Mouse (Mus musculus): Measurements from ENCODE around the gene Btg3. TPM values are rescaled to one million over a fixed set of nuclear protein-coding genes. Genes with fewer than 3 reads are reported as not detected.

Btg3 gene
- polyA plus RNA-seq, 1 experiment from 2014 or later, result 51.2 TPM

DNA sequence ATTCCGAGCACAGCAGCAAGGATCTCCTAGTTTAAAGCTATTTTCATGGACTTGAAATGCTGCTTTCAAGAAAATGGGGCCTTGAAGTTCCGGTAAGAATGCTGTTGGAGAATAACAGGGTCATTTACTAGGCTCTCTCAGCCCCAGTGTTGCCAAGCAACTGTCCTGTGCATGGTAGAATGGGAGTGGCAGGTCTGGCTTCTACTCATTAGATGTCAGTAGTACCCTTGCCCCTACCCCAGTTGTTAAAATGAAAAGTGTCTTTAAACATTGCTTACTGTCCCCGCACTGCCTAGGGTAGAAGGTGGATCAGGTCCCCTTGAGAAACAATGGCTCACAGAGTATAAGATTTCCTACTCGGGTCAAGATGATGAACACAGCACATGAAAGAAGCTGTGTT lies 35.6 kb downstream of the Btg3 start:
- H3K4me1 ChIP-seq (replicated peaks; ENCODE audit: control insufficient read depth, insufficient read depth, low read length), result no peaks in the 10 kb centered on the region
- no peak overlapping the region for H3K27ac ChIP-seq (ENCODE audit: low read depth, low read length)
- H3K9me3 ChIP-seq (ENCODE audit: control insufficient read depth, low read length), result no peaks in the 10 kb centered on the region
- 74% methylated on average over 4 of the region's 4 CpGs for WGBS
- no peak overlapping the region for H3K4me2 ChIP-seq (ENCODE audit: low read depth, low read length, severe bottlenecking)
- H3K36me3 ChIP-seq (ENCODE audit: control insufficient read depth, insufficient read depth, low read length), result no peaks in the 10 kb centered on the region
- H3K9ac ChIP-seq (ENCODE audit: low read length), result no peak overlapping the region
- DNase-seq (ENCODE audit: low spot score) (no peak), ATAC-seq (replicated peaks; ENCODE audit: low FRiP score) (peak; percentile 46; the same call in 1 of the 2 replicates)
- no peak overlapping the region for H3K4me3 ChIP-seq (ENCODE audit: low read depth, low read length)
- no peaks in the 10 kb centered on the region for H3K27me3 ChIP-seq (ENCODE audit: control insufficient read depth, insufficient read depth, low read length)

DNA sequence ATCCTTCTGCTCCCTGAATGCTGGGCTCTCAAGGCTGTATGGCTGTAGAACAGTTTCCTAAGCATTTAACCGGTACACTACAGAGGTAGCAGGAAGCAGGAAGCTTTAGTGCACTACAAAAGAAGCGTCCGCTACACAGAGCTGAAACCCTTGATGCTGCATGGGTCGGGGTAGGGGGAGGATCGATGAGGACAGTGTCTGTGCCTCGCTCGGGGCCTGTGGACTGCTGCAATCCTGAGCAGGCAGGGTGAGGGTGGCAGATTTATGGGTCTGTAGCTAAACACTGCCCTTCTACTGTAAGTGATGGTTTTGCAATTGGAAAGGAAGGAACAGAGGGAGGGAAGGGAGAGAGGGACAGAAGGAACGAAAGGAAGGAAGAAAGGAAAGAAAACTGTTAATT lies 39.8 kb downstream of the Btg3 start:
- Histone ChIP-seq H3K9ac (ENCODE audit: low read length) (no peak overlapping the region), H3K27me3 (ENCODE audit: control insufficient read depth, insufficient read depth, low read length) (no peaks in the 10 kb centered on the region), H3K27ac (ENCODE audit: low read depth, low read length) (no peak overlapping the region), H3K9me3 (ENCODE audit: control insufficient read depth, low read length) (no peaks in the 10 kb centered on the region), H3K36me3 (ENCODE audit: control insufficient read depth, insufficient read depth, low read length) (peaks cover 7% of the 10 kb centered on the region; the same call in 1 of the 2 replicates), H3K4me2 (ENCODE audit: low read depth, low read length, severe bottlenecking) (no peak overlapping the region), H3K4me1 (replicated peaks; ENCODE audit: control insufficient read depth, insufficient read depth, low read length) (no peaks in the 10 kb centered on the region), H3K4me3 (ENCODE audit: low read depth, low read length) (no peak overlapping the region)
- WGBS, result 79% methylated on average over 8 of the region's 8 CpGs
- no peak for ATAC-seq (replicated peaks; ENCODE audit: low FRiP score)
- DNase-seq (ENCODE audit: low spot score), result peak; percentile 44

DNA sequence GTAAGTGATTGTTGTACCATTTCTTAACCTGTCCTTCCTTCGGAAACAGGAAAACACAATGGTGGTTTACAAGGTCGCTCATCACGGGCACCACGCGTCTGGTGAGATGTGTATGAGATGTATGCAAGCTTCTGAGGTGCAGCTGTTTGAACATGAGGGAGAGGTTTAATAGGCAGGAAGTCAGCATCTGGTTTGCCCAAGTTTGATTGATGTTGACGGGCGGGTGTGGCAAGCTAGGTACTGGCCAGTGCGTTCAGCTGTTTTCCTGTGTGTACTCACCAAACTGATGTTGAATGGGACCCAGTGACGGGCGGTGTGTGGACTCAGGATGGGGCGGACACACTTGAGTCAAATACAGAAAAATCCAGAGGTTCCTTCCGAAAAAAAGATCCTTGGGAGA lies 49.0 kb downstream of the Btg3 start:
- no peak overlapping the region for H3K9ac ChIP-seq (ENCODE audit: low read length)
- no peak overlapping the region for H3K27ac ChIP-seq (ENCODE audit: low read depth, low read length)
- peaks cover 2% of the 10 kb centered on the region; the same call in 1 of the 2 replicates for H3K36me3 ChIP-seq (ENCODE audit: control insufficient read depth, insufficient read depth, low read length)
- no peaks in the 10 kb centered on the region for H3K4me1 ChIP-seq (replicated peaks; ENCODE audit: control insufficient read depth, insufficient read depth, low read length)
- 94% methylated on average over 12 of the region's 12 CpGs for WGBS
- no peaks in the 10 kb centered on the region for H3K9me3 ChIP-seq (ENCODE audit: control insufficient read depth, low read length)
- peak; percentile 35 for DNase-seq (ENCODE audit: low spot score)
- H3K4me2 ChIP-seq (ENCODE audit: low read depth, low read length, severe bottlenecking), result no peak overlapping the region
- H3K4me3 ChIP-seq (ENCODE audit: low read depth, low read length), result no peak overlapping the region
- no peak for ATAC-seq (replicated peaks; ENCODE audit: low FRiP score)
- H3K27me3 ChIP-seq (ENCODE audit: control insufficient read depth, insufficient read depth, low read length), result no peaks in the 10 kb centered on the region

DNA sequence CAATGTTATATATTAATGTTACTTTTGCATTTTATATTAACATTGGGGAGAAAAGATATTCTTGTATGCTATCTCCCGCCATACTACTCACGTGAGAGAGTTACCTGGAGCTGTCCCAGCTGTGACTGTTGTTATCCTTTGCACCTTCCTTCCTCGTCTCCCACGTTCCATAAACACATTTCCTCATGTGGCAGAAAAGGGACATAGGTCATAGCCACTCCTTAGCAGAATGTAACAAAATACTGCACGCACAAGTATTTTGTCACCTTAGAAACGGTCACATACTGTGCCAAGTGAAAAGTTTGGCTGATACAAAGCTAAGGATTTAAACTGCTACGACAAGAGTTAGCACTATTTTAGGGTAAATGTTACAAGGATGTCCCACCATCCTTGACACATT lies 49.4 kb downstream of the Btg3 start:
- no peaks in the 10 kb centered on the region for H3K27me3 ChIP-seq (ENCODE audit: control insufficient read depth, insufficient read depth, low read length)
- no peak overlapping the region for H3K4me2 ChIP-seq (ENCODE audit: low read depth, low read length, severe bottlenecking)
- H3K9me3 ChIP-seq (ENCODE audit: control insufficient read depth, low read length), result no peaks in the 10 kb centered on the region
- no peak overlapping the region for H3K27ac ChIP-seq (ENCODE audit: low read depth, low read length)
- ATAC-seq (replicated peaks; ENCODE audit: low FRiP score), result no peak
- peaks cover 2% of the 10 kb centered on the region; the same call in 1 of the 2 replicates for H3K36me3 ChIP-seq (ENCODE audit: control insufficient read depth, insufficient read depth, low read length)
- 91% methylated on average over 7 of the region's 7 CpGs for WGBS
- H3K4me1 ChIP-seq (replicated peaks; ENCODE audit: control insufficient read depth, insufficient read depth, low read length), result peaks cover 1% of the 10 kb centered on the region; the same call in 1 of the 2 replicates
- no peak overlapping the region for H3K9ac ChIP-seq (ENCODE audit: low read length)
- DNase-seq (ENCODE audit: low spot score), result no peak
- H3K4me3 ChIP-seq (ENCODE audit: low read depth, low read length), result no peak overlapping the region

DNA sequence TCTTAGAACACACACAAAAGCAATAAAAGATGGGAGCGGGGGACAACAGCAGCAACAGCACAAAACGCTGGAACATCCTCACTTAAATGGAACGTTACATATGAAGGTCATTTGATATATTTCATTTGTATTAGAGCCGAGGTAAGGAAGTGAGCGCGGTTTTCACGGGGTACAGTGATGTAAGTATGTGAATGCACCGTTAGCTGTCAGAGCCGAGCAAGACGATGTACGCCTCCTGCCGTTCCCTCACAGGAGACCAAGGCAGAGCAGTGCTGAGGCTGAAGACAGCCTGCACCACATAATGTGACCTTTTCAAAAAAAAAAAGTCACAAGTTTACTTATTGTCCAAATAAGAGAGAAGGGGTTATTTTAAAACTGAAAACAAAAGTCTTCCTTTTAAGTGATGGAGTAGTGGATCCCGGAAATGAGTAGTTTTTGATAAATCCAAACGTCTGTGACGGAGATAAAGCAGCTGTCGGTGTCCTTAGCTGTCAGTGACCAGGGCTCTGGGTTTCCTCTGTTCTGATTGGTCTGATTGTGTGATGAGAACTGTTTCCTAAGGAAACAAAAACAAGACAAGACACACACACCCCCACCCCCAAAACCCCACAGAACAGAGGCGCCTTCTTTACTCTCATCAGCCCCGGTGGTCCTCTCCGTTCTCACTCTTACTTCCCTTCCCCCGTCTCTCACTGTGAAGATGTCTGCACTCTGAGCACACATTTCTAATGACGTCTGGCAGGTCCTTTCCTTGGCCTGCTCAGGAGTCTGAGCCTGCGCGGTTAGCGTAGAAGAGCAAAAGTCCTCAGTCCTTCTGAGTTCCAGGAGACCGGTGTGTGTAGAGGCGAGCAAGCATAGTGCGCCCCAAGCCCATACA lies 50.8 kb downstream of the Btg3 start:
- no peak overlapping the region for H3K9ac ChIP-seq (ENCODE audit: low read length)
- DNase-seq (ENCODE audit: low spot score), result peak; percentile 35
- H3K4me1 ChIP-seq (replicated peaks; ENCODE audit: control insufficient read depth, insufficient read depth, low read length), result peaks cover 11% of the 10 kb centered on the region; the same call in 1 of the 2 replicates
- ATAC-seq (replicated peaks; ENCODE audit: low FRiP score), result no peak
- no peak overlapping the region for H3K27ac ChIP-seq (ENCODE audit: low read depth, low read length)
- no peaks in the 10 kb centered on the region for H3K9me3 ChIP-seq (ENCODE audit: control insufficient read depth, low read length)
- no peak overlapping the region for H3K4me3 ChIP-seq (ENCODE audit: low read depth, low read length)
- H3K27me3 ChIP-seq (ENCODE audit: control insufficient read depth, insufficient read depth, low read length), result no peaks in the 10 kb centered on the region
- WGBS, result 88% methylated on average over 27 of the region's 27 CpGs
- H3K36me3 ChIP-seq (ENCODE audit: control insufficient read depth, insufficient read depth, low read length), result peaks cover 2% of the 10 kb centered on the region; the same call in 1 of the 2 replicates
- no peak overlapping the region for H3K4me2 ChIP-seq (ENCODE audit: low read depth, low read length, severe bottlenecking)

DNA sequence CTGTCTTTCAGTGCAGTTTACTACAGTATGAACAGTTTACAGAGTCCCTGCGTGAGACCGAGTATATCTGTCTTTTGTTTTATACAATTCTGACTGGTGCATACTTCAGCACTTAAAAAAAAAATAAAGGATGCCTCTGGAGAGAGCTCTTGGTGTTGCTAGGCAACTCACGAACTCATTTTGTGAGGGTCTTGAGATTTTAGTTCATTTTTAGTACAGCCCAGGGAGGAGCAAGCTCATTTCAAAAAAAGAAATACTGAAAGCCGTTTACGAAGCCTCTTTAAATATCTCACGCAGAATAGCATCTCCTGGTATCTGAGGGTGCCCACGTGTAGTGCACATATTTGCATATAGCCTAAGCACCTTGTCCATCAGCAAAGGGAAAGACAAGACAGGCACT lies 54.9 kb downstream of the Btg3 start:
- Histone ChIP-seq H3K4me3 (ENCODE audit: low read depth, low read length) (no peak overlapping the region), H3K27me3 (ENCODE audit: control insufficient read depth, insufficient read depth, low read length) (no peaks in the 10 kb centered on the region), H3K9ac (ENCODE audit: low read length) (no peak overlapping the region), H3K4me1 (replicated peaks; ENCODE audit: control insufficient read depth, insufficient read depth, low read length) (peaks cover 19% of the 10 kb centered on the region; the same call in 1 of the 2 replicates), H3K27ac (ENCODE audit: low read depth, low read length) (0 out of 2 replicates have a peak overlapping the region, but pooled peaks have one; percentile 25), H3K4me2 (ENCODE audit: low read depth, low read length, severe bottlenecking) (peak overlapping the region; percentile 22; the same call in 1 of the 2 replicates), H3K9me3 (ENCODE audit: control insufficient read depth, low read length) (no peaks in the 10 kb centered on the region), H3K36me3 (ENCODE audit: control insufficient read depth, insufficient read depth, low read length) (no peaks in the 10 kb centered on the region; the same call in 1 of the 2 replicates)
- DNase-seq (ENCODE audit: low spot score) (no peak), ATAC-seq (replicated peaks; ENCODE audit: low FRiP score) (peak; percentile 32; the same call in 1 of the 2 replicates)
- 30% methylated on average over 7 of the region's 7 CpGs for WGBS

DNA sequence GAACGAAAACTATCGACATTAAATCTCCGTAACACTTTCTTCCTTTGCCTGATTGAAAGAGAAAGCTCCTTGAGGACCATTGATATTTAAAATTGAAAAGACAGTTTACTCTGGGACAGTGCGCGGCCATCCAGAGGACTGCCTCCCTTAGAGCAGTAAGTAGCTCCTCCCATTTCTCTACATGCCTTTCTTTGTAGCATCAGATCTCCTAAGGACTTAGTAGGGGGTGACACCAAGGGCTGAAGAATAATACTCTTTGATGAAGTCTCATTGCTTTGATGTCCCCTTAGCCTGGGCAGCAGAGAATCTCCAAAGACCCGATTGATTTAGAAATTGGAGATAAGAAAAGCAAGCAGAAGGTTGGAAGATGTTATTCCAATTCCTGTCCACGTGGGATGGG lies 55.4 kb downstream of the Btg3 start:
- peak; percentile 81 for ATAC-seq (replicated peaks; ENCODE audit: low FRiP score)
- Histone ChIP-seq H3K4me1 (replicated peaks; ENCODE audit: control insufficient read depth, insufficient read depth, low read length) (peaks cover 19% of the 10 kb centered on the region; the same call in 1 of the 2 replicates), H3K36me3 (ENCODE audit: control insufficient read depth, insufficient read depth, low read length) (no peaks in the 10 kb centered on the region; the same call in 1 of the 2 replicates), H3K27me3 (ENCODE audit: control insufficient read depth, insufficient read depth, low read length) (no peaks in the 10 kb centered on the region), H3K4me3 (ENCODE audit: low read depth, low read length) (no peak overlapping the region), H3K27ac (ENCODE audit: low read depth, low read length) (no peak overlapping the region), H3K9me3 (ENCODE audit: control insufficient read depth, low read length) (no peaks in the 10 kb centered on the region), H3K4me2 (ENCODE audit: low read depth, low read length, severe bottlenecking) (peak overlapping the region; percentile 22), H3K9ac (ENCODE audit: low read length) (no peak overlapping the region)
- 6% methylated on average over 7 of the region's 7 CpGs for WGBS
- DNase-seq (ENCODE audit: low spot score), result peak; percentile 45

DNA sequence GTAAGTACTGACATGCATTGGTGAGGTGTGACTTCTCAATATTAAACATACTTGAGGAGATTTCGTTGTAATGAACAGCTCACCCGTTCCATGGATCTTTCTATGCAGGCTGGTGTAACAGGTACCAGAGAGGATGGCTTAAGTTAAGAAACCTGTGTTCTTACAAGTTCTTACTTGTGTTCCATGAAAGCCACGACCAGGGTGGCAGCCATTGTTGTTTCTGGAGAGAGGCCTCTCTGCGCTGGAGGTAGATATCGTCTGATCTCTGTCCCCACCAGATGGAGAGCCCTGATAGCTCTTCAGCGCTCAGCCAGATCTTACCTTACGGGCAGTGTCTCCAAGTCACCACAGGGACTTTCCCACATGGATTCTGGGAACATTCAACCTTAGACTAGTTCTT lies 57.3 kb downstream of the Btg3 start:
- no peaks in the 10 kb centered on the region for H3K27me3 ChIP-seq (ENCODE audit: control insufficient read depth, insufficient read depth, low read length)
- WGBS, result 79% methylated on average over 7 of the region's 7 CpGs
- DNase-seq (ENCODE audit: low spot score) (peak; percentile 27), ATAC-seq (replicated peaks; ENCODE audit: low FRiP score) (no peak)
- no peaks in the 10 kb centered on the region for H3K9me3 ChIP-seq (ENCODE audit: control insufficient read depth, low read length)
- no peak overlapping the region for H3K4me2 ChIP-seq (ENCODE audit: low read depth, low read length, severe bottlenecking)
- peaks cover 19% of the 10 kb centered on the region; the same call in 1 of the 2 replicates for H3K4me1 ChIP-seq (replicated peaks; ENCODE audit: control insufficient read depth, insufficient read depth, low read length)
- H3K27ac ChIP-seq (ENCODE audit: low read depth, low read length), result no peak overlapping the region
- no peak overlapping the region for H3K4me3 ChIP-seq (ENCODE audit: low read depth, low read length)
- no peaks in the 10 kb centered on the region for H3K36me3 ChIP-seq (ENCODE audit: control insufficient read depth, insufficient read depth, low read length)
- no peak overlapping the region for H3K9ac ChIP-seq (ENCODE audit: low read length)

Measured in forebrain, embryonic 11.5 days (tissue).